Mouse (Mus musculus): Measurements from ENCODE around the gene Vwde. TPM values are rescaled to one million over a fixed set of nuclear protein-coding genes. Genes with fewer than 3 reads are reported as not detected.
A peak's percentile ranks its signal among the peaks of the same experiment; 100 is the strongest.

Gene Vwde
- 0.13 TPM in 1 of 2 replicates, not detected in the other for polyA plus RNA-seq (2015; fragmentation: Nextera tagmentation; extraction: Ambion mirVana)

DNA sequence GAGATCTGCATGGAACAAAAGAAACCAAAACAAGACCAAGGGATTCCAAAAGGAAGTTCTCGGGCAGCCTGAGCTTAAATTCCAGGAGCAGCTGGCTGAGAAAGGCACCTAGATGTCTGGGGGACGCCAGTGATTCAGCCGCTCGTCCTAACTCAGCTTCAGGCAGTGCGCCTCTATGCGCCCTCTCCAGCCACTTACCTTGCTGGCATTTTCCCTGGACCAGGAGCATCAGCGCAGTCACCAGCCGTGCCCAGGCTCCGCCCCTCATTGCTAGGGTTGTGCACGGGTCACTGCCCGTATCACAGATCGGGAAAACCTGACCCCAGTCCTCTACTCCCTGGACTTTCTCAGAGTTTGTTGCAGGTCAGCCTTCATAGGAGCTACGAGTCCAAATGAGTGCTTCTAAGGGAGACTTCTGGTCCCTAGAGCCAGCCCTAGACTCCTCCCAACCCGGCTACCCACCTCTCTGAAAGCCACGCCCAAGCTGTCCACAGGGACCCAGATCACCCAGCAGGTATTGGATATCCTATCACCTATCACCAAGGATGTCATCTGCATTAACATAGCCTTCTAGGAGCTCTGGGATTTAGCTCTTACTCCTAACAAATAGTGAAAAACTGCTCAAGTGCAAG lies at the start of gene Vwde:
Vwde (minus strand) TSS at position 370 of the 632 bp plus-strand sequence.
- Histone ChIP-seq H3K9me3 (no peaks in the 10 kb centered on the region), H3K27me3 (no peaks in the 10 kb centered on the region), H3K4me1 (replicated peaks) (peaks cover 5% of the 10 kb centered on the region), H3K4me3 (peak within 1 kb of the TSS; percentile 31), H3K27ac (no peak within 1 kb of the TSS), H3K9ac (no peak within 1 kb of the TSS), H3K4me2 (peak within 1 kb of the TSS; percentile 61), H3K36me3 (no peaks in the 10 kb centered on the region)
- WGBS = 22% methylated on average over 15 of the region's 15 CpGs
- ATAC-seq (ENCODE audit: low FRiP score) = peak; percentile 57; the same call in 1 of the 2 replicates

DNA sequence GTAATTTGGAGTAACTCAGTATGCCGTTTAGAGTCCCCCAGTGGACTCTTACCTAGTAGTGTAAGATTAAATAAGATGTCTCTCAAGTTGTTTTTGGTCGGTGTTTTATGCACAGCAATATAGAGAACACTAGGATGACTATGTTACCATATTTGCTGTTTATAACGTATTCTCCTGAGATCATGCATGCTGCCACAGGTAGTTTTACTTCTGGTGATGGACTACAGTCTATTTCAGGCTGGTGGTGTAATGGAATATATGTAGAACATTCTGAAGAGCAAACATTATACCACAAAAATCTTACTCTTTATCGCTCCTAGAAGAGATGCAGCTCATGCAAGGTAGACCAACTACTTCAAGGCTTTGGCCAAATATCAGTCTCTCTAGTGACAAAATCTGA lies 30.6 kb upstream of the Vwde start:
- Histone ChIP-seq H3K9ac (no peak overlapping the region), H3K4me3 (no peak overlapping the region), H3K27ac (no peak overlapping the region), H3K4me2 (no peak overlapping the region), H3K27me3 (no peaks in the 10 kb centered on the region), H3K9me3 (no peaks in the 10 kb centered on the region), H3K36me3 (no peaks in the 10 kb centered on the region), H3K4me1 (replicated peaks) (no peaks in the 10 kb centered on the region)
- 91% methylated on average over 4 of the region's 4 CpGs for WGBS
- ATAC-seq (ENCODE audit: low FRiP score) = no peak

DNA sequence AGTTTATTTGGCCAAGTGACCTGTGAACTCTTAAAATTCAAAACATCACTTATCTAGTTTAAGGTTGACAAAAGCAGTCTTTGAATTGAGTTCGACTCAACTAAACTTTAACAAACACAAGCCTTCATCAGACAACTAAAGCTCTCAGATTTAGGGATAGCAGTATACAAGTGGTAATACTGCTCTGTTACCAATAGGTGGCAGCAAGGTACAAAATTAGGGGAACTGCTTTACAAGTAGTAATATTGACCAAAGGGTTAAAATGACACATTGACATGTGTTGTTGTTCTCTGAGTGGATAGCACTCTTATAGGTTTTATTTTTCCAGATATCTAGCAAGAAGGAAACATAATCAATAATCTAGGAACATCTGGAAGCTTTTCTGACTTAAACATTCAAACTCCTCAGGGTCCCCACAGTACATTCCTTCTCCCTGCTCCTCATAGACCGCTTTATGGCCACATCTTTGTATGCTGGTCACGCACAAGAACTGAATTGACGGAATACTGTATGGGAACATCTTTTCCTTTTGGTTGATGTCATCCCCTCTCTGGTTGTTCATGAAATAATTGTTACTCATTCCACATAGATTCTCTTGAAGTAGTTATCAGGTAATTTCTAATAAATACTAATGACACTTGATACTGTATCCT lies 23.7 kb upstream of the Vwde start:
- Histone ChIP-seq H3K4me2 (no peak overlapping the region), H3K4me1 (replicated peaks) (no peaks in the 10 kb centered on the region), H3K27ac (no peak overlapping the region), H3K4me3 (no peak overlapping the region), H3K27me3 (no peaks in the 10 kb centered on the region), H3K9ac (no peak overlapping the region), H3K36me3 (no peaks in the 10 kb centered on the region), H3K9me3 (no peaks in the 10 kb centered on the region)
- ATAC-seq (ENCODE audit: low FRiP score) = no peak
- 70% methylated on average over 4 of the region's 4 CpGs for WGBS

DNA sequence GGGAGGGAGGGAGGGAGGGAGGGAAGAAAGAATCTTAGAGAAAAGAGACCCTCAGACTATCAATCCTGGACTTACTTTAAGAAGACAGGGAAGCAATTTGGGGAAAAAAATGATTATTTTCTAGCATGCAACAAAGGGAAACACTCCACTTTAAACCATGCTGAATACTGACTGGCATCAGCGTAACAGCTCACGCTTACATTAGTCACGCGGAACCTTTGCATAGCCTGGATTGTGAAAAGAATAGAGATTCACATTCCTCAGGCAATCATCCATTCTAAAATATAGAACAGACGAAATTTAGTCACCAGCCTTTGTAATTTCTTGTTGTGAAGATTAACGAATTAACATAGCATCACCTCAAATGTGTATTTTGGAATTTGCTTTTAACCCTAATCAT lies 18.6 kb downstream of the Vwde start:
- H3K27ac ChIP-seq = no peak overlapping the region
- H3K9ac ChIP-seq = no peak overlapping the region
- H3K4me3 ChIP-seq = no peak overlapping the region
- no peaks in the 10 kb centered on the region for H3K4me1 ChIP-seq (replicated peaks)
- no peaks in the 10 kb centered on the region for H3K9me3 ChIP-seq
- H3K4me2 ChIP-seq = no peak overlapping the region
- no peak for ATAC-seq (ENCODE audit: low FRiP score)
- H3K27me3 ChIP-seq = no peaks in the 10 kb centered on the region
- WGBS = 51% methylated on average over 6 of the region's 6 CpGs
- no peaks in the 10 kb centered on the region for H3K36me3 ChIP-seq

GRCm38 (mm10) chr6:13197486-13197885 lies 27.3 kb downstream of the Vwde start:
- ATAC-seq (ENCODE audit: low FRiP score) = no peak
- Histone ChIP-seq H3K36me3 (no peaks in the 10 kb centered on the region), H3K9me3 (no peaks in the 10 kb centered on the region), H3K9ac (no peak overlapping the region), H3K4me1 (replicated peaks) (no peaks in the 10 kb centered on the region), H3K4me2 (no peak overlapping the region), H3K27ac (no peak overlapping the region), H3K4me3 (no peak overlapping the region), H3K27me3 (no peaks in the 10 kb centered on the region)
- 96% methylated on average over 3 of the region's 3 CpGs for WGBS

GRCm38 (mm10) chr6:13186836-13187235 lies 37.9 kb downstream of the Vwde start:
- no peak overlapping the region for H3K4me2 ChIP-seq
- no peaks in the 10 kb centered on the region for H3K27me3 ChIP-seq
- no peaks in the 10 kb centered on the region for H3K9me3 ChIP-seq
- 86% methylated on average over 11 of the region's 11 CpGs for WGBS
- no peak overlapping the region for H3K27ac ChIP-seq
- no peaks in the 10 kb centered on the region for H3K4me1 ChIP-seq (replicated peaks)
- no peak overlapping the region for H3K9ac ChIP-seq
- no peaks in the 10 kb centered on the region for H3K36me3 ChIP-seq
- ATAC-seq (ENCODE audit: low FRiP score) = no peak
- no peak overlapping the region for H3K4me3 ChIP-seq

DNA sequence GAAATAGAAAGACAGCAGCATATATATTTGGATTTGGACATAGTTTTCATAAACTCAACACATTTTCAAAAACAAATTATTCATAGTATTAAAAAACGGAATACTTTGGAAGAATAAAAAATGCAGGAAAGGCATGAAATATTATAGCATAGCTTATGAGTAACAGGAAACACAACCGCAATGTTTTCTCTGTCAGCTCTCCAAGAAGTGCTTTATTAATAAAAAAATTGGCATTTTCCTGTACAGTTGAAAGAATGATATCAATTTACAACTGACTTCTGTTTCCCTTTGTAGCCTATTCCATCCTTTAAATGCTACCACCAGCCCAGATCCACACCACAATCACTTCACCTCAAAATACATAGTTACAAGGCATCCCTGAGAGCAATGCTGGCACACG lies 44.7 kb downstream of the Vwde start:
- no peaks in the 10 kb centered on the region for H3K27me3 ChIP-seq
- H3K27ac ChIP-seq = no peak overlapping the region
- H3K4me3 ChIP-seq = no peak overlapping the region
- no peak for ATAC-seq (ENCODE audit: low FRiP score)
- WGBS = 85% methylated on average over 3 of the region's 3 CpGs
- H3K36me3 ChIP-seq = no peaks in the 10 kb centered on the region
- no peaks in the 10 kb centered on the region for H3K9me3 ChIP-seq
- no peaks in the 10 kb centered on the region for H3K4me1 ChIP-seq (replicated peaks)
- H3K9ac ChIP-seq = no peak overlapping the region
- H3K4me2 ChIP-seq = no peak overlapping the region

DNA sequence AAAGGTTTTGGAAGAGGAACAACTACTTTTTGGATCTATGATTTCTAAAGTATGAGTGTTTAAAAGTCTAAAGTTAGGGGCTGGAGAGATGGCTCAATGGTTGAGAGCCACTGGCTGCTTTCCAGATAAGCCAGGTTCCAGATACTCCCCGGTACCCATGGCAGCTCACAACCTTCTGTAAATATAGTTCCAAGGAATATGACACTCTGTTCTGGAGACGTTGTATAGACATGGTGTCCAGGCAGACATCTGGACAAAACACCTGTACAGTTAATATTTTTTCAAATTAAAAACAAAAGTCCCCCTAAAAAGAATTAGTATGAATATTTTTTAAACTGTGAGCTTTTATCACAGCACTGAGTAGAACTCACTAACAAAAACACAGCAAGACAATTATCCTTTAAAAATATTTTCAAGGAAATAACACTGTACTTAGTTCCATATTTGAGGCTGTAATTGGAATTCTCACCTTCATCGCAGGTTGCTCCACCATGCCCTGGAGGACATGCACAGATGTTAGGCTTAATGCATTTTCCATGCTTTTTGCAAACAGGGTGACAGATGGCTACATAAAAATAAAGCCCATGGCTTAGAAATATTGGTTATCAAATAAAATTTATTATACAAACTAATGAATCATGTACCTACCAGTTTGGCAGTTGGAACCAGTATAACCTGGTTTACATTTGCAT lies 55.2 kb downstream of the Vwde start:
- no peak overlapping the region for H3K4me3 ChIP-seq
- H3K36me3 ChIP-seq = no peaks in the 10 kb centered on the region
- no peaks in the 10 kb centered on the region for H3K4me1 ChIP-seq (replicated peaks)
- no peaks in the 10 kb centered on the region for H3K9me3 ChIP-seq
- H3K4me2 ChIP-seq = no peak overlapping the region
- H3K9ac ChIP-seq = no peak overlapping the region
- 77% methylated on average over 3 of the region's 3 CpGs for WGBS
- ATAC-seq (ENCODE audit: low FRiP score) = no peak
- H3K27ac ChIP-seq = no peak overlapping the region
- H3K27me3 ChIP-seq = no peaks in the 10 kb centered on the region

DNA sequence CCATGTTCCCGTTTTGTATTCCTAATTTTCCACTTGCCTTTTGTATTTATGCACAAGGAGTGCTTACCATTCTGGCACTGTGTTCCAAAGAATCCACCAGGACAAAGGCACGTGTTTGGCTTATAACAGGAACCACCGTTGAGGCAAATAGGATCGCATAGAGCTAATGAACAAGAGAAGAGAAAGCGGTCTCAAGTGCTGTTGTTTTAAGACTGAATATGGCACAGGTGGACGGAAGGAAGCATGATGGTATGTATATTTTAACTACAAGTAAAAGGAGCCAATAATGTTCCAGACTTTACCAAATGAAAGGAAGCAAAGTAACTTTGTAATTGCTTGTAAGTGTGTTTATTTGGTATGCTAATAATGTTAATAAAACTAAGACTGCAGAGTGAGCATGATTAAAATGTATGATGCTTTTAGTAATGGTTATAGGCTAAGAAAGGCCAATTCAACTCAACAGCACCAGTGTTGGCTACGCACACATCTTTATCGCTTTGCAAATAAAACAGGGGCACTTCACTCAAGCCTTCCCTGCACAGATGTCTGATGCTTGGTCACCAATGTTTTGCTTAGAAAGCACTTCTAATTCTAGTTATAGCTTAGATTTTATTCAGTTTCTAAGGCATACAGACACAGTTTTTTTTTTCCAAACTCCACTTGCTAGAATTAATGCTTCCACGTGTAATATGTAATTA lies 58.4 kb downstream of the Vwde start:
- no peaks in the 10 kb centered on the region for H3K4me1 ChIP-seq (replicated peaks)
- WGBS = 77% methylated on average over 9 of the region's 9 CpGs
- no peaks in the 10 kb centered on the region for H3K36me3 ChIP-seq
- no peak overlapping the region for H3K27ac ChIP-seq
- H3K27me3 ChIP-seq = no peaks in the 10 kb centered on the region
- no peak overlapping the region for H3K4me3 ChIP-seq
- no peaks in the 10 kb centered on the region for H3K9me3 ChIP-seq
- no peak for ATAC-seq (ENCODE audit: low FRiP score)
- H3K9ac ChIP-seq = no peak overlapping the region
- H3K4me2 ChIP-seq = no peak overlapping the region

- WGBS = 89% methylated on average over 2 of the region's 2 CpGs
- Histone ChIP-seq H3K36me3 (no peaks in the 10 kb centered on the region), H3K9ac (no peak overlapping the region), H3K27ac (no peak overlapping the region), H3K4me2 (no peak overlapping the region), H3K27me3 (no peaks in the 10 kb centered on the region), H3K9me3 (no peaks in the 10 kb centered on the region), H3K4me1 (replicated peaks) (no peaks in the 10 kb centered on the region), H3K4me3 (no peak overlapping the region)
- peak; percentile 57; the same call in 1 of the 2 replicates for ATAC-seq (ENCODE audit: low FRiP score)
These were observed 65.3 kb downstream of the Vwde start for GRCm38 (mm10) chr6:13159437-13159836.

DNA sequence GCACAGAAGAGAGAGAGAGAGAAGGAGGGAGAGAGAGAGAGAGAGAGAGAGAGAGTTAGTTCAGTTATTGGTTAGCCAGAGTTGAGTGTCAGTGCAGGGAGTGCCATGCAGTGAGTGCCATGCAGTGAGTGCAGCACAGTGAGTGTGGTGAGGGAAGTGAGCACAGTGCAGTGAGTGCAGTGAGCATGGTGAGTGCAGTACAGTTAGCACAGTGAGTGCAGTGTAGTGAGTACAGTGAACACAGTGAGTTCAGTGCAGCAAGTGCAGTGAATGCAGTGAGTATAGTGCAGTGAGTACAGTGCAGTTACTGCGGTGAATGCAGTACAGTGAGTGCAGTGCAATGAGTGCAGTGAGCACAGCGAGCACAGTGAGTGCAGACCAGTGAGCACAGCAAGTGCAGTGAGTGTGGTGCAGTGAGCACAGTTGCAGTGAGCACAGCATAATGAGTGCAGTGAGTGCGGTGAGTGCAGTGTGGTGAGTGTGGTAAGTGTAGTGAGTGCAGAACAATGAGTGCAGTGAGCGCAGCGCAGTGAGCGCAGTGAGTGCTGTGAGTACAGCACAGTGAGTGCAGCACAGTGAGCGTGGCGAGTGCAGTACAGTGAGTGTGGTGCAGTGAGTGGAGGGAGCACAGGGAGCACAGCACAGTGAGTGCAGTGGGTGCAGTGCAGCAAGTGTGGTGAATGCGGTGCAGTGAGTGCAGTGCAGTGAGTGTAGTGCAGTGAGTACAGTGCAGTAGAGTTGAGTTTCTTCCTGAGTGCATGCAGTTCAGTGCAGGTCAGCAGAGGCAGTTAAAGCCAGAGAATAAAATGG lies 70.7 kb downstream of the Vwde start:
- H3K9me3 ChIP-seq = peaks cover 6% of the 10 kb centered on the region; the same call in 1 of the 2 replicates
- H3K27ac ChIP-seq = no peak overlapping the region
- H3K27me3 ChIP-seq = no peaks in the 10 kb centered on the region
- 0 out of 2 replicates have a peak, but pooled peaks have one; percentile 50 for ATAC-seq (ENCODE audit: low FRiP score)
- H3K4me2 ChIP-seq = no peak overlapping the region
- no peaks in the 10 kb centered on the region for H3K36me3 ChIP-seq
- H3K4me3 ChIP-seq = no peak overlapping the region
- 93% methylated on average over 9 of the region's 9 CpGs for WGBS
- no peaks in the 10 kb centered on the region for H3K4me1 ChIP-seq (replicated peaks)
- H3K9ac ChIP-seq = no peak overlapping the region
